Mouse (Mus musculus): ENCODE measurements around the gene Cdan1. TPM values are rescaled to one million over a fixed set of nuclear protein-coding genes. Genes with fewer than 3 reads are reported as not detected.

The Cdan1 gene
- polyA plus RNA-seq, 1 experiment from 2014 or later = 6.8 TPM

DNA sequence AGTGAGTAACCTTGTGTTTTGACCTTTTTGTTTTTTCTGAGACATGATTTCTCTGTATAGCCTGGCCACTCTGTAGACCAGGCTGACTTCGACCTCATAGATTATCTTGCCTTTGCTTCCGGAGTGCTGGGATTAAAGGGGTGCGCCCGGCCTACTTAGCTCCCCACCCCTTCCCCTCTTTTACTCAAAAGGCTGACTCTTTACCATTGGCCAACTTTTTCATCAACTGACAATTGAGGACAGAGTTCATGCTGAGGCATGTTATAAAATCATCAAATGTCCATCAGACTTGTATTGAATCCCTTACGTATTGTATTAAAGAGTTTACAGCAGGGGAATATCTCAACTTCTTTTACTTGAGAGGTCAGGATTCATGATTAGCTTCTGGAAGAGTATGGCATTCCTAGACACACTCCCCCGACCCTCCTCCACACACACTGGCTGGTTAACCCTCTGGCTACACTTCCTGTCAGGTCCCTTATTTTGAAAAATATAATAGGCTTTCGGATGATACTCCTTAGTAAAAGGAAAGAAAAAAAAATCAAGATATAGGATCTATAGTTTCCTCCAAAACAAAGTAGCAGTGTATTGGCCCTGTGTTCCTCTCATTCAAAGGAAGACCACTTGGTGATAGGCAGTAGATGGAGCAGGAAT is 117.9 kb downstream of the Cdan1 start:
- WGBS = 42% methylated on average over 7 of the region's 7 CpGs
- peak overlapping the region; percentile 97 for H3K4me2 ChIP-seq
- H3K36me3 ChIP-seq = peaks cover 16% of the 10 kb centered on the region
- no peak for ATAC-seq (ENCODE audit: insufficient number of reproducible peaks, insufficient read depth, low FRiP score, low TSS enrichment, low read depth)
- no peaks in the 10 kb centered on the region for H3K27me3 ChIP-seq
- H3K27ac ChIP-seq = peak overlapping the region; percentile 94
- H3K9me3 ChIP-seq = no peaks in the 10 kb centered on the region
- H3K9ac ChIP-seq = peak overlapping the region; percentile 95
- H3K4me3 ChIP-seq = peak overlapping the region; percentile 98
- H3K4me1 ChIP-seq = peaks cover 34% of the 10 kb centered on the region

- peak overlapping the region; percentile 94 for H3K27ac ChIP-seq
- 1% methylated on average over 61 of the region's 61 CpGs for WGBS
These were observed 118.6 kb downstream of the Cdan1 start for GRCm38 (mm10) chr2:120731167-120731862.

GRCm38 (mm10) chr2:120730639-120731166 is 119.2 kb downstream of the Cdan1 start:
- Histone ChIP-seq H3K9me3 (no peaks in the 10 kb centered on the region), H3K36me3 (peaks cover 29% of the 10 kb centered on the region), H3K4me3 (peak overlapping the region; percentile 98), H3K9ac (peak overlapping the region; percentile 95), H3K4me1 (peaks cover 34% of the 10 kb centered on the region), H3K4me2 (peak overlapping the region; percentile 97), H3K27ac (peak overlapping the region; percentile 94), H3K27me3 (no peaks in the 10 kb centered on the region)
- peak; percentile 66; the same call in 1 of the 2 replicates for ATAC-seq (ENCODE audit: insufficient number of reproducible peaks, insufficient read depth, low FRiP score, low TSS enrichment, low read depth)
- WGBS = under 1% methylated on average over 50 of the region's 50 CpGs

More at GRCm38 (mm10) chr2:120731167-120731862, 118.6 kb downstream of the Cdan1 start:
- peak overlapping the region; percentile 97 for H3K4me2 ChIP-seq
- peak overlapping the region; percentile 98 for H3K4me3 ChIP-seq
- H3K4me1 ChIP-seq = peaks cover 34% of the 10 kb centered on the region
- peak overlapping the region; percentile 95 for H3K9ac ChIP-seq
- ATAC-seq (ENCODE audit: insufficient number of reproducible peaks, insufficient read depth, low FRiP score, low TSS enrichment, low read depth) = peak; percentile 97
- H3K36me3 ChIP-seq = peaks cover 23% of the 10 kb centered on the region
- H3K27me3 ChIP-seq = no peaks in the 10 kb centered on the region
- no peaks in the 10 kb centered on the region for H3K9me3 ChIP-seq

DNA sequence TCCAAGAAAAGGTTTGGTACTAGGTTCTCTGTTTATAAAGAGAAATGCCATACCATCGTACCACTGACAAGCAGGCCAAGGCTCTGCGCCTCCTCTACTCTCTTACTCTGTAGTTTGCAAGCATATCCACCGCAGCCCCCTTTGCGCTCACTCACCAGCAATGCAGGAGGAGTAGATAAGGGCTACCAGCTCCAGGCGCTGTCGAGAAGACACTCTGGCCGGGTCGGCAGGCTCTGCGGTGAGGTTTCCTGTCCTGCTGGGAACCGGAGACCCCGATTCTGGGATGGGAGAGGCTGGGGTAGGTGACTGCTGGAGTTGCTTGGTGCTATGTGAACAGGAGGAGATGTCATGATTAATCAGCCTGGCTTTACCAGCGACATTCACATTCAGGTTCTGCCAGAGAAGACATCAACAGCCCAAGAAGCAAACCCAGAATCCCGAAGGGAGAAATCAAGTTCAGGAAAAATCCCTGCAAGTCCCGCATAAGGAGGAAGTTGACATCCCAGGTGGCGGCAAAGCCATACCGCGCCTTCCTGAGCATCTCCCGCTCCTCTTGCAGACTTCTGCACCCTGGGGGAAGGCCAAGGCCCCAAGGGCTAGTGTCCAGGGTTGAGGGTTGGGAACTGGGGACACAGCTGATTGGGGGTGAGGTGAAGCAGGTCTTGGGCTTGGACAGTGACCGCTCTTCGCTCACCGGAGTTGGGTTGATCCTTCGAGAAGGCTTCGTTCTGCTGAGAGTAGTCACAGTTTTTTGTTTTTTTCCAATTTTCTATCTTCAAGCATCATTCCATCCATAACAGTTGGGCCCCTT is 119.9 kb downstream of the Cdan1 start:
- Histone ChIP-seq H3K4me2 (peak overlapping the region; percentile 97), H3K4me1 (peaks cover 34% of the 10 kb centered on the region), H3K27ac (peak overlapping the region; percentile 94; the same call in 1 of the 2 replicates), H3K9ac (peak overlapping the region; percentile 95), H3K9me3 (no peaks in the 10 kb centered on the region), H3K27me3 (no peaks in the 10 kb centered on the region), H3K4me3 (peak overlapping the region; percentile 98), H3K36me3 (peaks cover 36% of the 10 kb centered on the region)
- 9% methylated on average over 23 of the region's 23 CpGs for WGBS
- no peak for ATAC-seq (ENCODE audit: insufficient number of reproducible peaks, insufficient read depth, low FRiP score, low TSS enrichment, low read depth)

GRCm38 (mm10) chr2:120724176-120724575 is 125.8 kb downstream of the Cdan1 start:
- WGBS = 83% methylated on average over 6 of the region's 6 CpGs
- no peak overlapping the region for H3K4me2 ChIP-seq

GRCm38 (mm10) chr2:120723621-120724020 is 126.3 kb downstream of the Cdan1 start:
- Histone ChIP-seq H3K9ac (no peak overlapping the region), H3K4me3 (no peak overlapping the region), H3K4me1 (peaks cover 6% of the 10 kb centered on the region; the same call in 1 of the 2 replicates), H3K27me3 (no peaks in the 10 kb centered on the region), H3K9me3 (no peaks in the 10 kb centered on the region), H3K4me2 (no peak overlapping the region), H3K36me3 (peaks cover 95% of the 10 kb centered on the region), H3K27ac (no peak overlapping the region)
- WGBS = 78% methylated on average over 4 of the region's 4 CpGs
- no peak for ATAC-seq (ENCODE audit: insufficient number of reproducible peaks, insufficient read depth, low FRiP score, low TSS enrichment, low read depth)

More at GRCm38 (mm10) chr2:120724176-120724575, 125.8 kb downstream of the Cdan1 start:
- no peak for ATAC-seq (ENCODE audit: insufficient number of reproducible peaks, insufficient read depth, low FRiP score, low TSS enrichment, low read depth)
- no peak overlapping the region for H3K4me3 ChIP-seq
- no peaks in the 10 kb centered on the region for H3K9me3 ChIP-seq
- H3K27ac ChIP-seq = no peak overlapping the region
- H3K4me1 ChIP-seq = peaks cover 11% of the 10 kb centered on the region
- peaks cover 90% of the 10 kb centered on the region for H3K36me3 ChIP-seq
- H3K27me3 ChIP-seq = no peaks in the 10 kb centered on the region
- H3K9ac ChIP-seq = no peak overlapping the region

DNA sequence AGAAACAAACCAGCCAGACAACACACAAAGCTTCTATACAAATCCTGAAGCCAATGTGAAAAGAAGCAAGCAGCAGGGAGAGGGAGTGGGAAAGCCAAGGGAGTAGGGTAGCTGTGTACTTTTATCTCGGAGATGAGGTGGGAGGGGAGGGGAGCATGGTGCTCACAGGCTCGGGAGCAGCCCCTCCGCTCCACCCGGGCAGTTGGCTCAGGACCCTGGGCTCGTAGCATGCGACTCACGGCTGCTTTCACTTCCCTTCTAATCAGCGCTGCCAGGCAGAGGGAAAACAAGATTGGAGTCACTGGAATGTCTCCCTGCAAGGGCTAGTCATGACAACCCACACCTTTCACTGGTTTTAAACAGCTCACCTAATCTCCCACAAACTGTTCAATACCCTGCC is 127.4 kb downstream of the Cdan1 start:
- Histone ChIP-seq H3K27ac (no peak overlapping the region), H3K9ac (no peak overlapping the region), H3K4me3 (no peak overlapping the region), H3K9me3 (no peaks in the 10 kb centered on the region), H3K4me1 (no peaks in the 10 kb centered on the region), H3K4me2 (no peak overlapping the region), H3K36me3 (peaks cover 95% of the 10 kb centered on the region), H3K27me3 (no peaks in the 10 kb centered on the region)
- 82% methylated on average over 8 of the region's 8 CpGs for WGBS
- no peak for ATAC-seq (ENCODE audit: insufficient number of reproducible peaks, insufficient read depth, low FRiP score, low TSS enrichment, low read depth)

- peaks cover 95% of the 10 kb centered on the region for H3K36me3 ChIP-seq
- WGBS = 91% methylated on average over 2 of the region's 2 CpGs
- no peak overlapping the region for H3K27ac ChIP-seq
- ATAC-seq (ENCODE audit: insufficient number of reproducible peaks, insufficient read depth, low FRiP score, low TSS enrichment, low read depth) = no peak
- no peak overlapping the region for H3K9ac ChIP-seq
- no peaks in the 10 kb centered on the region for H3K9me3 ChIP-seq
- H3K4me1 ChIP-seq = no peaks in the 10 kb centered on the region
- H3K4me2 ChIP-seq = no peak overlapping the region
- no peak overlapping the region for H3K4me3 ChIP-seq
- no peaks in the 10 kb centered on the region for H3K27me3 ChIP-seq
These were observed 128.0 kb downstream of the Cdan1 start for GRCm38 (mm10) chr2:120721911-120722310.

- H3K36me3 ChIP-seq = peaks cover 93% of the 10 kb centered on the region
- H3K4me2 ChIP-seq = no peak overlapping the region
- H3K4me1 ChIP-seq = no peaks in the 10 kb centered on the region
- ATAC-seq (ENCODE audit: insufficient number of reproducible peaks, insufficient read depth, low FRiP score, low TSS enrichment, low read depth) = no peak
- H3K27ac ChIP-seq = no peak overlapping the region
- no peak overlapping the region for H3K9ac ChIP-seq
- 84% methylated on average over 6 of the region's 6 CpGs for WGBS
- no peak overlapping the region for H3K4me3 ChIP-seq
- no peaks in the 10 kb centered on the region for H3K27me3 ChIP-seq
- H3K9me3 ChIP-seq = no peaks in the 10 kb centered on the region
These were observed 129.1 kb downstream of the Cdan1 start for GRCm38 (mm10) chr2:120720821-120721220.

DNA sequence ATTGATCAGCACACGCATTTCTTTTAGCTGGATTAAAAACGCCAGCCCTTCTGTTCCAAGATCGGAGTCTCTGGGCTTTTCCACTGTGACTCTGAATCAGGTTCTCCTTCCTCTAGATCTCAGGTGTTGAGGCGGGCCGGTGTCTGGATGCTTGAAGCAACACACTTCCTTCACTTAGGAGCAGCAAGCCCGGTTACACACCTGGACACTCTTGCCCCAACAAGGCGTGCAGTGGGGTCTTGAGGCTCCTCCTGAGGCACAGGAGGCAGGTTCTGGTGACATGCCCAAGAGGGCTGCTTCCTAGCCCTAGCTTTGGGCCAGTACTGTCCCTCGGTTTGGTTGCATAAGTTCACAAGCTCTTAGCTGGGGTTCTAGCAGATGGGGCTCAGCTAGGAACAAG is 131.4 kb downstream of the Cdan1 start:
- Histone ChIP-seq H3K4me2 (no peak overlapping the region), H3K27me3 (no peaks in the 10 kb centered on the region), H3K27ac (no peak overlapping the region), H3K9ac (no peak overlapping the region), H3K4me1 (no peaks in the 10 kb centered on the region), H3K4me3 (no peak overlapping the region), H3K9me3 (no peaks in the 10 kb centered on the region), H3K36me3 (peaks cover 89% of the 10 kb centered on the region)
- ATAC-seq (ENCODE audit: insufficient number of reproducible peaks, insufficient read depth, low FRiP score, low TSS enrichment, low read depth) = no peak
- WGBS = 93% methylated on average over 8 of the region's 8 CpGs

DNA sequence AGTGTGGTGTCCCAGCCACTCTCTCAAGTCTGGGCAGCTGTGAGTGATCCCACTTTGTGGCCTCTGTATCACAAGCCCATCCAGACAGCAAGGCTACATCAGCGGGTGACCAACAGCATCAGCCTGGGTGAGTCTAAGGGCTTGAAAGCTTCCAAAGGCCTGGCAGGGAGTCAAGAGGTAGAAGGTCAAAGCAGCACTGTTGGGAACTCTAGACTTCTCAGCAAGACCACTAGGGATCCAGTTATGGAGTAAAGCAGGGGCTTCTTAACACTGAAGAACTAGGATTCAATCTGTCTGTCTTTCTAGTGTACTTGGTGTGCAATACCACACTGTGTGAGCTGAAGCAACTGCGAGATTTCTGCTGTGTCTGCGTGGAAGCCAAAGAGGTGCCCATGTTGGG is 136.5 kb downstream of the Cdan1 start:
- Histone ChIP-seq H3K4me1 (no peaks in the 10 kb centered on the region), H3K27ac (no peak overlapping the region), H3K36me3 (peaks cover 63% of the 10 kb centered on the region), H3K27me3 (no peaks in the 10 kb centered on the region), H3K9me3 (no peaks in the 10 kb centered on the region), H3K9ac (no peak overlapping the region), H3K4me3 (no peak overlapping the region), H3K4me2 (no peak overlapping the region)
- no peak for ATAC-seq (ENCODE audit: insufficient number of reproducible peaks, insufficient read depth, low FRiP score, low TSS enrichment, low read depth)
- WGBS = 94% methylated on average over 3 of the region's 3 CpGs
